Mouse (Mus musculus): ENCODE results near the gene Pyroxd2. TPM values are rescaled to one million over a fixed set of nuclear protein-coding genes. Genes with fewer than 3 reads are reported as not detected.
A peak's percentile ranks its signal among the peaks of the same experiment; 100 is the strongest.

Gene Pyroxd2
- polyA plus RNA-seq, 1 experiment from 2014 or later: 3.1 TPM

DNA sequence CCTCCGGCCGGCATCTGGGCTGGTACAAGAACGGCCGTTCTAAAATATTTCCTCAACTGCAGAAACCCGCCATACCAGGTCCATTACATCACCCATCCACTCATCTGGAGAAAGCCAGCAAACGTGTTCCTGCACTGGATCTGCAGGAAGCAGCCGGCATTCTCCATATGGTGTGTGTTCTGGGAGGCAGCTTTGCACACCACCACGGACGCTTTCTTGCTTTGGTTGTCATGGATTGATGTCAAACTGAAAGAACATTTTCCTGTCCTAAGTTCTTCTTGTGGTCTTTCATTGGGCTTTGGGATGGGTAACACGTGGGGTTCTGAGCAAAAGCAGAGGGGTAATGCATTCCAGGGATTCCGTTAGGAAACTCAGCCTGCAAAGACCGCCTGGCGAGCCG lies 10.7 kb downstream of the Pyroxd2 start:
- ATAC-seq (ENCODE audit: insufficient number of reproducible peaks, insufficient read depth, low FRiP score, low read depth): no peak
- no peak overlapping the region for H3K4me2 ChIP-seq (replicated peaks; ENCODE audit: low read depth, low read length)

DNA sequence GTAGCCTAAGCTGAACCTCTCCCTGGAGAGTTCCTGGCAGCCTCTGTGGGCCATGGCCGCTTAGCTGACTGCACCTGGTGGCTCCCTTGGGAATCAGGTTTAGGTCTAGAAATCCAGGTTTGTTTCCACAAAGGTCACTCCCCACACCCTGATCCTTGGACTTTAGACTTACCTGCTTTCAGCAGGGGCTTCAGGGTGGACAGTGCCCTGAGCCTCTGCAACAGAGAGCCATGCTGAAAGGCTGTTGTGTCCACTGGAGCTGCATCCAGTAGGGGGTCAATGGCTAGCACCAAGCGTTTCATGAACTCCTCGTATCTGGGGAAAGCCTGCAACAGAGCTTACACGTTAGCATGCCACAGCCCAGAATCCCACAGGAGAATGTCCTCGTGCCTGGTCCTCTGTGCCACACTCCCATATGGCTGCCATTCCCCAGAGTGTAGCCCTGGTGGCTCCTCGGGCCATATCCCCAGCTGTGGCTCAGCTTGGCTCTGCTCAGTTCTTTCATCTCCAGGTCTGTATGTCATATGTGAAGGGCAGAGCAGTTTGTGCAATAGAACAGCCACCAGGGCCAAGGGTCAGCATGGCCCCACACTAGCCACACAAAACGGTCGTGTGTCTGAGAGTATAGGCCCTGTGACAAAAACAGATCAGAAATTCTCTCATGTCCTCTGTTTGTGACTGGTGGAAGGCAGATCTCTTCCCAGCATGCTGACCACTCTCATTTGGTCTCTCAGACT lies 12.2 kb downstream of the Pyroxd2 start:
- Histone ChIP-seq H3K9ac (replicated peaks; ENCODE audit: low read depth, low read length) (no peak overlapping the region), H3K36me3 (ENCODE audit: control insufficient read depth, insufficient read depth, low read length) (no peaks in the 10 kb centered on the region), H3K4me2 (replicated peaks; ENCODE audit: low read depth, low read length) (no peak overlapping the region), H3K4me1 (ENCODE audit: control insufficient read depth, insufficient read depth, low read length) (no peaks in the 10 kb centered on the region; the same call in 1 of the 2 replicates), H3K27me3 (ENCODE audit: control insufficient read depth, insufficient read depth, low read length) (no peaks in the 10 kb centered on the region), H3K4me3 (ENCODE audit: low read depth, low read length) (no peak overlapping the region), H3K27ac (ENCODE audit: low read length) (no peak overlapping the region), H3K9me3 (ENCODE audit: control insufficient read depth, low read depth, low read length) (no peaks in the 10 kb centered on the region)
- 79% methylated on average over 8 of the region's 8 CpGs for WGBS
- no peak for ATAC-seq (ENCODE audit: insufficient number of reproducible peaks, insufficient read depth, low FRiP score, low read depth)

More for the DNA sequence above, 10.7 kb downstream of the Pyroxd2 start:
- H3K9ac ChIP-seq (replicated peaks; ENCODE audit: low read depth, low read length): no peak overlapping the region
- H3K36me3 ChIP-seq (ENCODE audit: control insufficient read depth, insufficient read depth, low read length): no peaks in the 10 kb centered on the region
- no peak overlapping the region for H3K4me3 ChIP-seq (ENCODE audit: low read depth, low read length)
- H3K27me3 ChIP-seq (ENCODE audit: control insufficient read depth, insufficient read depth, low read length): no peaks in the 10 kb centered on the region
- H3K9me3 ChIP-seq (ENCODE audit: control insufficient read depth, low read depth, low read length): no peaks in the 10 kb centered on the region
- WGBS: 45% methylated on average over 14 of the region's 14 CpGs
- peaks cover 3% of the 10 kb centered on the region; the same call in 1 of the 2 replicates for H3K4me1 ChIP-seq (ENCODE audit: control insufficient read depth, insufficient read depth, low read length)
- H3K27ac ChIP-seq (ENCODE audit: low read length): no peak overlapping the region

DNA sequence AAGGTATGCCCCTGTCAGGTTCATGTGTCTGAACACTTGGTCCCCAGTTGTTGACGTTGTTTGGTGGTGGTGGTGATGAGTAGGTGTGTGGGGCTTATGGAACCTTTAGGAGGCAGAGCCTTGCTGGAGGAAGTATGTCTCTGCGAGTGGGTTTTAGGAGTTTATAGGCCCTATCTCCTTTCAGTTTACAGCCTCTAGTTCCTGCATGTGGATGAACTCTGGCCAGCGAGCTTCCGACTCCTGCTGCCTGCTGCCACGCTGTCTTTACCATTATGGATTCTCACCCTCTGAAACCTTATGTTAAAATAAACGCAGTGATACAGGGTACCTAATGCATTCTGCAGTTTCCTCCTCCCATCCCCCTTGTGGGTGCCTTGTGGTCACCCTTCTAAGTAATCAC lies 12.8 kb downstream of the Pyroxd2 start:
- H3K27ac ChIP-seq (ENCODE audit: low read length): no peak overlapping the region
- no peaks in the 10 kb centered on the region for H3K9me3 ChIP-seq (ENCODE audit: control insufficient read depth, low read depth, low read length)
- no peak overlapping the region for H3K9ac ChIP-seq (replicated peaks; ENCODE audit: low read depth, low read length)
- no peak for ATAC-seq (ENCODE audit: insufficient number of reproducible peaks, insufficient read depth, low FRiP score, low read depth)
- no peaks in the 10 kb centered on the region for H3K27me3 ChIP-seq (ENCODE audit: control insufficient read depth, insufficient read depth, low read length)
- H3K4me2 ChIP-seq (replicated peaks; ENCODE audit: low read depth, low read length): no peak overlapping the region
- no peak overlapping the region for H3K4me3 ChIP-seq (ENCODE audit: low read depth, low read length)
- no peaks in the 10 kb centered on the region for H3K36me3 ChIP-seq (ENCODE audit: control insufficient read depth, insufficient read depth, low read length)
- H3K4me1 ChIP-seq (ENCODE audit: control insufficient read depth, insufficient read depth, low read length): no peaks in the 10 kb centered on the region; the same call in 1 of the 2 replicates
- WGBS: 86% methylated on average over 6 of the region's 6 CpGs

DNA sequence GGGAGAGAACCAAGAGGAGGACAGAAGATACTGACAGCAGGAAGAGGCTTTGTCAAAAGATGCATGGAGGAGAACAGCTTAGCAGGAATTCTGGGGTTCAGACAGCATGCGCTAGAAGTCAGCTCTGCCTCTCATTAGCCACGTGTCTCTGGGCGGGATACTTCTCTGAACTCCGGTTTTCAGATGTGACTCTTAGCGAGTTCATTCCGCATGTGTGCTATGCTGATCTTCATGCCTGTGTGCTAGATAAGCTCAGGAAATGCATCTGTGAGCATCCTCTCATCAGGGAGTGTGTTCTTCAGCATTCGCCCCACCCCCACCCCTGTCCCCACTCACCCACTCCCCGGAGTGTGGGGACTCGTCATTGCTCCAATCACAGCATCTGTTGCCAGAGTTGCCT lies 14.8 kb downstream of the Pyroxd2 start:
- Histone ChIP-seq H3K9ac (replicated peaks; ENCODE audit: low read depth, low read length) (no peak overlapping the region), H3K9me3 (ENCODE audit: control insufficient read depth, low read depth, low read length) (no peaks in the 10 kb centered on the region), H3K4me2 (replicated peaks; ENCODE audit: low read depth, low read length) (no peak overlapping the region), H3K27me3 (ENCODE audit: control insufficient read depth, insufficient read depth, low read length) (no peaks in the 10 kb centered on the region), H3K27ac (ENCODE audit: low read length) (no peak overlapping the region), H3K4me1 (ENCODE audit: control insufficient read depth, insufficient read depth, low read length) (no peaks in the 10 kb centered on the region; the same call in 1 of the 2 replicates), H3K4me3 (ENCODE audit: low read depth, low read length) (no peak overlapping the region), H3K36me3 (ENCODE audit: control insufficient read depth, insufficient read depth, low read length) (no peaks in the 10 kb centered on the region)
- ATAC-seq (ENCODE audit: insufficient number of reproducible peaks, insufficient read depth, low FRiP score, low read depth): no peak
- 73% methylated on average over 9 of the region's 9 CpGs for WGBS

DNA sequence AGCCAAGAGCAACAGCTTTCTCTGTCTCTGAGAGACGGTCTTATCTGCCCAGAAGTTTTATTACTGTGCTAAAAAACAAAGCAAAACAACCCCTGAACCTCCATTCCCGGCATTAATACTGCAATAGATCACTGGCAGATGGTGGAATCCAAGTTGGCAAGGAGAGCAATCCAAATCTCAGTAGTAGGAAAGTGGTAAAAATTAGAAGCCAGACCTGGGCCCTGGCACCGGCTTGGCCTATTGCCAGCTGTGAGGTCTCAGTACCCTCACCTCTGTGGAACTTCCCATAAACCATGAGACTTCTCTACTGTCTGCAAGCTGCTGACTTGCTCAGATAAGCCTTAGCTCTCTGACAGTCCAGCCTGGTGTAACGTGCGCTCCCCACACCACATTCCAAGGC lies 17.6 kb downstream of the Pyroxd2 start:
- no peak overlapping the region for H3K27ac ChIP-seq (ENCODE audit: low read length)
- ATAC-seq (ENCODE audit: insufficient number of reproducible peaks, insufficient read depth, low FRiP score, low read depth): 0 out of 2 replicates have a peak, but pooled peaks have one; percentile 50
- 66% methylated on average over 5 of the region's 5 CpGs for WGBS
- no peaks in the 10 kb centered on the region for H3K4me1 ChIP-seq (ENCODE audit: control insufficient read depth, insufficient read depth, low read length)
- H3K27me3 ChIP-seq (ENCODE audit: control insufficient read depth, insufficient read depth, low read length): no peaks in the 10 kb centered on the region
- H3K4me3 ChIP-seq (ENCODE audit: low read depth, low read length): no peak overlapping the region
- no peaks in the 10 kb centered on the region for H3K36me3 ChIP-seq (ENCODE audit: control insufficient read depth, insufficient read depth, low read length)
- H3K9ac ChIP-seq (replicated peaks; ENCODE audit: low read depth, low read length): no peak overlapping the region
- no peaks in the 10 kb centered on the region for H3K9me3 ChIP-seq (ENCODE audit: control insufficient read depth, low read depth, low read length)
- H3K4me2 ChIP-seq (replicated peaks; ENCODE audit: low read depth, low read length): no peak overlapping the region

DNA sequence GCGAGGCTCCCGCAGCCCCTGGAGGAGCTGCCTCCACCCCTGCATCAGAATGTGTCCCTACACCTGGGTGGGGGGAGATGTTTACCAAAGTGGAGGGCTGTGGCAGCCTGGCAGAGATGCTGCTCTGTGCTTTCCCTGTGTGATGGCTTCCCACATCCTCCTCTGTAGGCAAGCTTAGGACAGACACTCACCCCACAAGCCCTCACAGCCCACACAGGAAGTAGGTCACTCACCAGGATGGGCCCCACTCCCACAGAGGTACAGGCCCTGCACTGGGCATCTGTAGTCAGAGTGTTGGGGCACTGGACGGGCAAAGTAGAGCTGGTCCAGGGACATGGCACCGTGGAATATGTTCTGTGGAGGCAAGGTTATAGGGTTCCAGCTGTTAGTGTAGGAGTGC lies 25.2 kb downstream of the Pyroxd2 start:
- Histone ChIP-seq H3K9me3 (ENCODE audit: control insufficient read depth, low read depth, low read length) (no peaks in the 10 kb centered on the region), H3K36me3 (ENCODE audit: control insufficient read depth, insufficient read depth, low read length) (no peaks in the 10 kb centered on the region), H3K27ac (ENCODE audit: low read length) (no peak overlapping the region), H3K4me2 (replicated peaks; ENCODE audit: low read depth, low read length) (no peak overlapping the region), H3K4me3 (ENCODE audit: low read depth, low read length) (no peak overlapping the region), H3K9ac (replicated peaks; ENCODE audit: low read depth, low read length) (no peak overlapping the region), H3K27me3 (ENCODE audit: control insufficient read depth, insufficient read depth, low read length) (no peaks in the 10 kb centered on the region), H3K4me1 (ENCODE audit: control insufficient read depth, insufficient read depth, low read length) (peaks cover 5% of the 10 kb centered on the region; the same call in 1 of the 2 replicates)
- no peak for ATAC-seq (ENCODE audit: insufficient number of reproducible peaks, insufficient read depth, low FRiP score, low read depth)
- 74% methylated on average over 4 of the region's 4 CpGs for WGBS

DNA sequence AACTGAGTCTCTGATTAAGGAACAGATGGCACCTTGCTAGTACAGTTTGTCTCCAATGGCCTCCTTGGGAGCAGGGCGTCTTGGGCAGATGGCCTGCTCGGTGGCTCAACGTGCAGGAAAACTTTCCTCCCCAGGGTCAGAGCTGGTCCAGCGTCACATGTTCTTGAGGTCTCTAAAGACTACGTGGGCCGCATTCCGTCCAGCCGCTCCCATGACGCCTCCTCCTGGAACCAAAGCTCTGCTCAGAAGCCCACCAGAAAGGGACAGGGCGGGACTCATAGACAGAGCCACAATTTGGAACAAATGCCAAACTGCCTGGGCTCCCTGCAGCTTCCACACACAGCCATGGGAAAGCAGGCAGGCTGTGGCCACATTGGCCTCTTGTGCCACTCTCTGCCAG lies 25.8 kb downstream of the Pyroxd2 start:
- no peak overlapping the region for H3K4me2 ChIP-seq (replicated peaks; ENCODE audit: low read depth, low read length)
- peaks cover 10% of the 10 kb centered on the region; the same call in 1 of the 2 replicates for H3K4me1 ChIP-seq (ENCODE audit: control insufficient read depth, insufficient read depth, low read length)
- WGBS: 91% methylated on average over 10 of the region's 10 CpGs
- ATAC-seq (ENCODE audit: insufficient number of reproducible peaks, insufficient read depth, low FRiP score, low read depth): no peak
- H3K9ac ChIP-seq (replicated peaks; ENCODE audit: low read depth, low read length): no peak overlapping the region
- no peak overlapping the region for H3K4me3 ChIP-seq (ENCODE audit: low read depth, low read length)
- no peaks in the 10 kb centered on the region for H3K36me3 ChIP-seq (ENCODE audit: control insufficient read depth, insufficient read depth, low read length)
- H3K27ac ChIP-seq (ENCODE audit: low read length): no peak overlapping the region
- H3K27me3 ChIP-seq (ENCODE audit: control insufficient read depth, insufficient read depth, low read length): no peaks in the 10 kb centered on the region
- H3K9me3 ChIP-seq (ENCODE audit: control insufficient read depth, low read depth, low read length): no peaks in the 10 kb centered on the region

DNA sequence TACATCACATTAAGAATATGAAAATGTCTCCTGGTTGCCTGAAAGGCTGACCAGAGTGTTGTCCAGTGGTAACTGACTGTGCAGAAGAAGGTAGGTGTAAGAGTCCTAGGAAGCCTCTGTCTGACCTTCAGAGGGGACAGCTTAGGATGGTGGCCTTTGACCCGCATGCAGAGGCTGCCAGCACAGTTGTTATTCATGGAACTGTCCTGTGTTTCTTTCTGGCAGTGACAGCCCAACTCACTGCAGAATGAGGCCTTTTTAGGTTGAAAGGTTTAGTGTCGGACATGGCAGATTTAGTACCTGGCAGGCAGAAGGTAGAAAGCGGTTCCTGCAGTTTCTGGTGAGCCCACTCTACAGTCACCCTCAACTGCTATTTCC lies 26.6 kb downstream of the Pyroxd2 start:
- Histone ChIP-seq H3K4me3 (ENCODE audit: low read depth, low read length) (no peak overlapping the region), H3K27ac (ENCODE audit: low read length) (no peak overlapping the region), H3K27me3 (ENCODE audit: control insufficient read depth, insufficient read depth, low read length) (no peaks in the 10 kb centered on the region), H3K36me3 (ENCODE audit: control insufficient read depth, insufficient read depth, low read length) (no peaks in the 10 kb centered on the region), H3K9me3 (ENCODE audit: control insufficient read depth, low read depth, low read length) (no peaks in the 10 kb centered on the region), H3K4me1 (ENCODE audit: control insufficient read depth, insufficient read depth, low read length) (peaks cover 10% of the 10 kb centered on the region; the same call in 1 of the 2 replicates), H3K4me2 (replicated peaks; ENCODE audit: low read depth, low read length) (no peak overlapping the region), H3K9ac (replicated peaks; ENCODE audit: low read depth, low read length) (no peak overlapping the region)
- 87% methylated on average over 3 of the region's 3 CpGs for WGBS
- no peak for ATAC-seq (ENCODE audit: insufficient number of reproducible peaks, insufficient read depth, low FRiP score, low read depth)
